Mouse (Mus musculus) liver, embryonic 16.5 days (tissue): Measurements from ENCODE around the gene Adprhl1. TPM values are rescaled to one million over a fixed set of nuclear protein-coding genes. Genes with fewer than 3 reads are reported as not detected.

Source experiments
- ATAC-seq: fragments of 200-750 bp; cut with Nextera tagmentation; 2 replicates; pipeline ENCODE4 v1.8.0; 2017; ENCODE audit warnings: low read depth, mild to moderate bottlenecking, moderate number of reproducible peaks, moderate library complexity
- H3K27ac ChIP-seq: fragments of 300-500 bp; sonication (generic); 2 replicates; pipeline ENCODE4 v1.5.1; 2014; ENCODE audit warnings: mild to moderate bottlenecking, low read length
- H3K27me3 ChIP-seq: fragments of 300-500 bp; sonication (generic); 2 replicates; pipeline ENCODE4 v1.6.1; 2014; ENCODE audit warnings: low read depth, low read length, mixed read lengths; ENCODE audit not compliant: control insufficient read depth, insufficient read depth
- H3K36me3 ChIP-seq: fragments of 300-500 bp; sonication (generic); 2 replicates; pipeline ENCODE4 v1.6.1; 2014; ENCODE audit warnings: mild to moderate bottlenecking; ENCODE audit not compliant: control insufficient read depth, insufficient read depth
- H3K4me1 ChIP-seq: fragments of 300-500 bp; sonication (generic); 2 replicates; pipeline ENCODE4 v1.6.1; 2014; ENCODE audit warnings: low read depth, low read length, mixed read lengths; ENCODE audit not compliant: control insufficient read depth
- H3K4me2 ChIP-seq: fragments of 300-500 bp; sonication (generic); 2 replicates; pipeline ENCODE4 v1.6.1; 2014; ENCODE audit warnings: low read depth, low read length, mixed read lengths
- H3K4me3 ChIP-seq: fragments of 300-500 bp; sonication (generic); 2 replicates; pipeline ENCODE4 v1.5.1; 2014; ENCODE audit warnings: low read depth, mild to moderate bottlenecking, low read length
- H3K9ac ChIP-seq: fragments of 300-500 bp; sonication (generic); 2 replicates; pipeline ENCODE4 v1.6.1; 2014; ENCODE audit warnings: low read depth, low read length
- H3K9me3 ChIP-seq: fragments of 300-500 bp; sonication (generic); replicated peaks from 2 replicates; pipeline ENCODE4 v1.6.1; 2016; ENCODE audit warnings: low read length; ENCODE audit not compliant: control insufficient read depth
- WGBS: fragments of 180-500 bp; shearing (Covaris S2); extraction: QIAGEN DNeasy Blood & Tissue Kit; methylation state at CpG from one replicate; pipeline ENCODE4 v1.1.7; 2014; ENCODE audit not compliant: insufficient replicate concordance; 5-methylcytosine and 5-hydroxymethylcytosine counted together
- polyA plus RNA-seq: library from polyadenylated mRNA; unstranded; fragments of >200 nt; fragmentation: Nextera tagmentation; extraction: Ambion mirVana; gene quantifications from 2 replicates; pipeline ENCODE4 v1.2.1, GENCODE M21; 2015

Adprhl1 gene
- polyA plus RNA-seq, 1 experiment from 2014 or later: 0.77 TPM

DNA sequence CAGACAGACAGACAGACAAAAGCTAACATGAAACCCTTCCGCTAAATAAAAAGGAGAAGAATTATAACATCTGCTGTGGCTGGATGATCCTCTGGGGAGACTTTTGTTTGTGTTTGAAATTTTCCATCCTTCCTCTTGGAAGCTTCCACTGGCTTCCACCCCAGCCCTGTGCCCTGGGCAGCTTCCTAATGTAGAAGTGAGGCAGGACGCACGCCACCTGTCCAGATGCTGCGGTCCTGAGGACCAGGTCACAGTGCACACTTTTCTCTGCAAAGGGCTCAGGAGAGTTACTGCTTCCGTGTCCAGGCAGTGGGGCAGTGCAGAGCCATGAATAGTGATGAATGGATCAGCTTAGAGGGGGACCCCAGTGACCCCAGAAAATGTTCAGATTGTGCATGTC lies 48.7 kb downstream of the Adprhl1 start:
- Histone ChIP-seq H3K36me3 (no peaks in the 10 kb centered on the region), H3K4me2 (no peak overlapping the region), H3K4me3 (no peak overlapping the region), H3K27ac (peak overlapping the region; percentile 76), H3K27me3 (no peaks in the 10 kb centered on the region; the same call in 1 of the 2 replicates), H3K4me1 (peaks cover 70% of the 10 kb centered on the region), H3K9me3 (no peaks in the 10 kb centered on the region), H3K9ac (no peak overlapping the region; the same call in 1 of the 2 replicates)
- WGBS: 91% methylated on average over 5 of the region's 5 CpGs
- no peak for ATAC-seq

DNA sequence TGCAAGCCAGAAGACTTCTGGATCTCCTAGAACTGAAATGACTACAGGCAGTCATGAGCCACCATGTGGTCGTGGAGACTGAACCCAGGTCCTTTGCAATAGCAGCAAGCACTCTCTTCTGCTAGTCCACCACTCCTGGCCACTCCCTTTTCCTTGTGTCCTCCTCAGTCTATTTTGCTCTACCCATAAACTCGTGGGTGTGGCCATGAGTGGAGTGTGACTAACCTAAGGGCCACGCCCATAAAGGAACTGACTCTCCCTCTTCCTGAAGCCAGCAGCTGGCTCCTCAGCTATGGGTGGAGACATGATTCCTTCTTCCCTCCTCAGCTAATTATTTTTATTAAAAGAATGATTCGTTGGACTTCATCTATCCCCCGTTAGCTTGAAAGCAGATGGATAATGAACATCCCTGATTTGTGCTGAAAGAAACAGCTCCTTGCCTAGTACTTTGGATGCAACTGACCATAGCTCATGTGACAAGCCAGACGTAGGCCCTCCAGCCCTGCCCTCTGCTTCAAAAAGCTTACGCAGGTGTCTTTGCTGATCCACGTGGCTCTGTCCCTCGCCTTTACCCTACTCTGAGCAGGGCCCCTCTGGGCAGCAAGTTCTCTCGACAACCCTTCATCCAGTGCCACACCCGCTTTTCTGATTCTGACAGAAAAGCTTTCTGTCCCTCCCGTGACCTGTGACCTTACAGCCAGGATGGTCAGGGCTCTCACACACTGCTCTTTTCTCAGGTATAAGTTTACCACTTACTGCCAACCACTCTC lies 49.4 kb downstream of the Adprhl1 start:
- Histone ChIP-seq H3K9me3 (no peaks in the 10 kb centered on the region), H3K9ac (peak overlapping the region; percentile 41), H3K36me3 (no peaks in the 10 kb centered on the region), H3K4me2 (peak overlapping the region; percentile 58), H3K27ac (peak overlapping the region; percentile 76), H3K27me3 (peaks cover 3% of the 10 kb centered on the region; the same call in 1 of the 2 replicates), H3K4me3 (peak overlapping the region; percentile 32), H3K4me1 (peaks cover 70% of the 10 kb centered on the region)
- WGBS: 39% methylated on average over 12 of the region's 12 CpGs
- peak; percentile 53 for ATAC-seq

DNA sequence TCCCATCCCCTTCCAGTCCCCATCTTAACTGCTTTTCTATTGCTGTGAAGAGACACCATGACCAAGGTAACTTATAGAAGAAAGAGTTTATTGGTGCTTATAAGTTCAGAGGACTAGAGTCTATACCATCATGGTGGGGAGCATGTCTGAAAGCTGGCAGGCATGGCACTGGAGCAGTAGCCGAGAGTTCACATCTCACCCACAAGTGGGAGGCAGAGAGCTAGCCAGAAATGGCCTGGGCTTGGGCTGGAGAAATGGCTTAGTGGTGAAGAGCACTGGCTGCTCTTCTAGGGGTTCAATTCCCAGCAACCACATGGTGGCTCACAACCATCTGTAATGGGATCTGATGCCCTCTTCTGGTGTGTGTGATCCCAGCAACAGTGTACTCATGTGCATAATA lies 50.5 kb downstream of the Adprhl1 start:
- no peak for ATAC-seq
- Histone ChIP-seq H3K36me3 (no peaks in the 10 kb centered on the region), H3K9me3 (no peaks in the 10 kb centered on the region), H3K4me3 (peak overlapping the region; percentile 86), H3K9ac (peak overlapping the region; percentile 64), H3K27ac (peak overlapping the region; percentile 96), H3K4me1 (peaks cover 64% of the 10 kb centered on the region), H3K27me3 (peaks cover 3% of the 10 kb centered on the region; the same call in 1 of the 2 replicates), H3K4me2 (peak overlapping the region; percentile 94)
- WGBS: 48% methylated on average over 1 of the region's 1 CpGs

- peak overlapping the region; percentile 86 for H3K4me3 ChIP-seq
- peak overlapping the region; percentile 96 for H3K27ac ChIP-seq
- H3K9ac ChIP-seq: peak overlapping the region; percentile 87
- peak overlapping the region; percentile 94 for H3K4me2 ChIP-seq
- peak; percentile 86 for ATAC-seq
- peaks cover 57% of the 10 kb centered on the region for H3K4me1 ChIP-seq
- peaks cover 3% of the 10 kb centered on the region; the same call in 1 of the 2 replicates for H3K27me3 ChIP-seq
- no peaks in the 10 kb centered on the region for H3K9me3 ChIP-seq
- WGBS: 16% methylated on average over 3 of the region's 3 CpGs
- no peaks in the 10 kb centered on the region for H3K36me3 ChIP-seq
Observed at GRCm38 (mm10) chr8:13202806-13203205, 51.2 kb downstream of the Adprhl1 start.

DNA sequence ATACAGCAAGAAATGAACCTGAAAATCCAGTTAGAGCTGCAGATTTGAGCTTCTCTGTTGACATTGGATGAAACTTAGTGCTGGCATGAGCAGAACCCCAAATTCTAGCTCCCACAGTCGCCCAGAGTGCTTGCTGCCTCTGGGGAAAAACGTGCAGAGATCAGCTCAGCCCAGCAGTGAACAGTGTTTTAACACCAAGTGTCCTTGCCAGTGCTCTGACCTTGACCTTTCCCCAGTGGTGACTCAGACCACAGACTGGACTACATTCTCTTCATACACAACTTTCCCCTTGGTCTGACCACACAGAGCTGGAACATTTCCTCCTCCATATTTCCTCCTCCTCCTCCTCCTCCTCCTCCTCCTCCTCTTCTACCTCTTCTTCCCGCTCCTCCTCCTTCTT lies 51.9 kb downstream of the Adprhl1 start:
- H3K4me3 ChIP-seq: peak overlapping the region; percentile 86
- H3K36me3 ChIP-seq: no peaks in the 10 kb centered on the region
- no peak for ATAC-seq
- 30% methylated on average over 3 of the region's 3 CpGs for WGBS
- H3K27ac ChIP-seq: peak overlapping the region; percentile 96
- peak overlapping the region; percentile 87 for H3K9ac ChIP-seq
- no peaks in the 10 kb centered on the region for H3K9me3 ChIP-seq
- peak overlapping the region; percentile 94 for H3K4me2 ChIP-seq
- H3K4me1 ChIP-seq: peaks cover 51% of the 10 kb centered on the region
- peaks cover 3% of the 10 kb centered on the region; the same call in 1 of the 2 replicates for H3K27me3 ChIP-seq

DNA sequence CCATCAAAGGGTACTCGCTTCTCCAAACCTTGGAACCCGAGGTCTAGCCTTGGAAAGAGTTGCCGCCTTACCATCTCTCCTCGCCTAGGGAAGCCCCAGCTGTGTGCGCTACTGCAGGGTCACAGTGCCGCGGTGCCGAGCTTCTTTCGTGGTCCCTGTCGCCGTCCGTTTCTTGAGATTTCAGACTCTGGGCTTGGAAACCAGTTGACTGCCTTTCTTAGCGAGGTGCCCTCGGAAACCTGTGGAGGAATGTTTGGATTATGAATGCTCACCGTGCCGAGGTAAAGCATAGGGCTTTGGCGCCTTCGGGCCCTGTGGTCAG lies 53.0 kb downstream of the Adprhl1 start:
- H3K27ac ChIP-seq: peak overlapping the region; percentile 96
- peak overlapping the region; percentile 86 for H3K4me3 ChIP-seq
- H3K4me1 ChIP-seq: peaks cover 41% of the 10 kb centered on the region
- peaks cover 3% of the 10 kb centered on the region; the same call in 1 of the 2 replicates for H3K27me3 ChIP-seq
- H3K9me3 ChIP-seq: no peaks in the 10 kb centered on the region
- peak overlapping the region; percentile 94 for H3K4me2 ChIP-seq
- 2% methylated on average over 18 of the region's 18 CpGs for WGBS
- no peaks in the 10 kb centered on the region for H3K36me3 ChIP-seq
- ATAC-seq: peak; percentile 25
- H3K9ac ChIP-seq: peak overlapping the region; percentile 87

DNA sequence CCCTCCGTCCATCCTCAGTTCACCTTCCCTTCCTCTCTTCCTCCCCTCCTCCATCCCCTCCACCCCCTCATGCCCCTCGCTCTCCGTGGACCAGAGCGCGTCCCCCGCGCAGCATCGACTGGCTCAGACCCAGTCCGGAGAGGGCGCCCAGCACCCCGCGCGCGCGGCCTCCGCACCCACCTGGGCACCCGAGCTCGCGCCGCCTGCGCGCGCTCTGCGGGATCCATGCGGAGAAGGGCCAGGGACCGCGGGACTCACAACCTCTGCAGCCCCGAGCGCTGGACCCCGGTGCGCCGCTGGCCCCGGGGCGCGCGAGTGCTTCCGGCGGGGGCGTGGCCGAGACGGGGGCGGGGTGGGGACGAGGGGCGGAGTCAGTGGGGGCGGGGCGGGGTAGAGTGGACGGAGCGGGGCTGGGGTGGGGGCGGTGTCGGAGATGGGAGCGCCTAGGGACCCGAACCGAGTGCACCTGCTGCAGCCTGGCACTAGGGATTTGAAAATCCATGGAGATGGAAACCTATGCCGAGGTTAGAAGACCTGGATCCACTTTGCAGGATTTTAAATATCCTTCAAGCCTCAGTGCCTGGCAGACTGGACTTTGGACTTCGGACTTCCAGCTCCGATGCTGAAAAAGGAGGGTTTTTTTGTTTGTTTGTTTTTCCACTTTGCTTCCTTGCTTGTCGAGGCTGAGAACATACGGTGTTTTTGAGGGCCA lies 53.5 kb downstream of the Adprhl1 start, which contains the start of gene Grtp1:
Gene Grtp1, minus strand, starts transcription at position 320 of the 712 bp plus-strand sequence.
- Histone ChIP-seq H3K9me3 (no peaks in the 10 kb centered on the region), H3K4me2 (peak within 1 kb of the TSS; percentile 94), H3K27ac (peak within 1 kb of the TSS; percentile 96), H3K4me3 (peak within 1 kb of the TSS; percentile 86), H3K27me3 (peaks cover 3% of the 10 kb centered on the region; the same call in 1 of the 2 replicates), H3K36me3 (no peaks in the 10 kb centered on the region), H3K9ac (peak within 1 kb of the TSS; percentile 87), H3K4me1 (peaks cover 35% of the 10 kb centered on the region)
- ATAC-seq: peak; percentile 53
- WGBS: under 1% methylated on average over 37 of the region's 58 CpGs

DNA sequence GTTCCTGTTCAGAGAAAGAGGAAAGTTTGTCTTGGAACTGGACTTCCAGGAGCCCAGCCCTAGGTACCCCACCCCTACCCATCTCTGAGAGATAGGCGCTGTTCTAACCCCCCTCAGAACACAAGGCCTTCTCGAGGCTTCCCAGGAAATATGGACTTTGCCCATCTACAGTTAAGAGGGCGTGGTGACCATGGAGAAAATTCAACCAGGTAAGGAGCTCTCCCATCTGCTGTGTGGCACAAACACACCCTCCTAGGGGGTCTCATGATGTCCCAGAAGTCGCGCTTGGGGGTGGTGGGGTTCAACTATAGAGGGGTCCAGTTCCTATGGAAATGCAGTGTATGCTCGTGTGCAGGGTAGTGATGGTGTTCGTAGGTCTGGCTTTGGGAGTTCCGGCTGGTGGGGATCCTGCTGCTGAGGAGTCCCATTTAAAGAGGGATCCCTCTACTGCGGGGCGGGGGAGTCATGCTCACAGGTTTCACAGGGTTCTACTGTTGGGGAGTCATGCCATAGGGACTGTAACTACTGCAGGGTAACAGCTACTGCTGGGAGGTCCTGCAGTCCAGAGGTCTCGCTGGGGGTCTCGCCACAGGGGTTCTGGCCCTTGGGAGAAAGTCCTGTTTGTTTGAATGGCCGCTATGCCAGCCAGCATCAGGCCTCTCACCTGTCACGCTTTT lies 54.4 kb downstream of the Adprhl1 start:
- Histone ChIP-seq H3K9ac (peak overlapping the region; percentile 87), H3K27ac (no peak overlapping the region), H3K36me3 (no peaks in the 10 kb centered on the region), H3K27me3 (peaks cover 3% of the 10 kb centered on the region; the same call in 1 of the 2 replicates), H3K9me3 (no peaks in the 10 kb centered on the region), H3K4me2 (peak overlapping the region; percentile 94), H3K4me1 (peaks cover 26% of the 10 kb centered on the region), H3K4me3 (peak overlapping the region; percentile 86)
- no peak for ATAC-seq
- 31% methylated on average over 14 of the region's 14 CpGs for WGBS
